Mouse (Mus musculus) CH12.LX (cell line): ENCODE data around the gene Slc2a10. TPM values are rescaled to one million over a fixed set of nuclear protein-coding genes. Genes with fewer than 3 reads are reported as not detected.

Source experiments
- DNase-seq: peaks from one replicate; pipeline ENCODE4 v3.0.0-alpha.2; 2013; ENCODE audit errors: extremely low read depth
- H3K27ac ChIP-seq: 2 replicates; pipeline ENCODE4 v1.5.1; 2012; ENCODE audit warnings: low read depth, mild to moderate bottlenecking, control low read depth, moderate library complexity; ENCODE audit not compliant: insufficient read depth
- H3K27me3 ChIP-seq: replicated peaks from 2 replicates; pipeline ENCODE3; 2012; ENCODE audit warnings: inconsistent platforms
- H3K36me3 ChIP-seq, 2 experiments: replicated peaks in 1 of 2; 2 replicates each; pipeline versions ENCODE3 to v1.6.1; 2012; ENCODE audit warnings: inconsistent platforms in 1 of 2, low read length in 1 of 2, mild to moderate bottlenecking in 1 of 2, mixed read lengths in 1 of 2, moderate library complexity in 1 of 2; ENCODE audit not compliant: control insufficient read depth in 1 of 2, insufficient read depth in 1 of 2
- H3K4me1 ChIP-seq, 2 experiments: 2 replicates each; pipeline ENCODE4 v1.6.1; 2012; ENCODE audit warnings: inconsistent platforms in 1 of 2, moderate library complexity in 1 of 2; ENCODE audit not compliant: insufficient read depth in 2 of 2, control insufficient read depth in 1 of 2
- H3K4me2 ChIP-seq: 2 replicates; pipeline ENCODE4 v1.6.1; 2012; ENCODE audit warnings: low read depth, mild to moderate bottlenecking, control low read depth; ENCODE audit not compliant: poor library complexity, insufficient read depth, severe bottlenecking
- H3K4me3 ChIP-seq, 3 experiments: fragments of 150-350 bp in 1 of 3; sonication (generic) in 1 of 3; replicated peaks in 1 of 3; 2 replicates each; pipeline versions ENCODE3 to v1.5.1; 2011 to 2012; ENCODE audit warnings: low read depth in 2 of 3, low read length in 2 of 3, mild to moderate bottlenecking in 2 of 3, moderate library complexity in 2 of 3, control low read depth in 1 of 3, improper control_type of control experiment in 1 of 3, inconsistent platforms in 1 of 3, mixed read lengths in 1 of 3; ENCODE audit not compliant: poor library complexity in 1 of 3
- H3K79me2 ChIP-seq: replicated peaks from 2 replicates; pipeline ENCODE4 v1.6.1; 2012; ENCODE audit warnings: mild to moderate bottlenecking, moderate library complexity; ENCODE audit not compliant: control insufficient read depth, poor library complexity, insufficient read depth, severe bottlenecking; ENCODE audit errors: extremely low read depth
- H3K9ac ChIP-seq: 2 replicates; pipeline ENCODE4 v1.6.1; 2012; ENCODE audit warnings: low read depth, mild to moderate bottlenecking, control low read depth, moderate library complexity; ENCODE audit not compliant: insufficient read depth
- H3K9me3 ChIP-seq: replicated peaks from 2 replicates; pipeline ENCODE3; 2012; ENCODE audit warnings: low read length, inconsistent platforms, mixed read lengths
- BHLHE40 ChIP-seq: IDR thresholded peaks from 2 replicates; pipeline ENCODE4 v1.6.1; 2011; ENCODE audit warnings: mild to moderate bottlenecking, low read depth, low read length, improper control_type of control experiment
- CHD1 ChIP-seq: IDR thresholded peaks from 2 replicates; pipeline ENCODE4 v1.6.1; 2012; ENCODE audit warnings: low read depth, low read length, improper control_type of control experiment, inconsistent platforms
- CHD2 ChIP-seq: IDR thresholded peaks from 2 replicates; pipeline ENCODE4 v1.6.1; 2011; ENCODE audit warnings: low read length, improper control_type of control experiment
- CTCF ChIP-seq, 2 experiments: IDR thresholded peaks in 1 of 2; conservative IDR thresholded peaks in 1 of 2; 2 replicates each; pipeline ENCODE4 v1.5.1; 2011 to 2012; ENCODE audit warnings: low read depth in 2 of 2, low read length in 2 of 2, improper control_type of control experiment in 1 of 2, inconsistent platforms in 1 of 2, mild to moderate bottlenecking in 1 of 2, moderate library complexity in 1 of 2
- ETS1 ChIP-seq: conservative IDR thresholded peaks from 2 replicates; pipeline ENCODE4 v1.6.1; 2012; ENCODE audit warnings: low read depth, mild to moderate bottlenecking, inconsistent platforms, low read length, improper control_type of control experiment, moderate library complexity
- IRF4 ChIP-seq: IDR thresholded peaks from 2 replicates; pipeline ENCODE4 v1.6.1; 2014; ENCODE audit warnings: low read depth, mild to moderate bottlenecking, inconsistent platforms, low read length, improper control_type of control experiment
- JUN ChIP-seq: IDR thresholded peaks from 2 replicates; pipeline ENCODE4 v1.6.1; 2011; ENCODE audit warnings: low read depth, mild to moderate bottlenecking, low read length, improper control_type of control experiment, moderate library complexity; ENCODE audit not compliant: insufficient read depth
- JUND ChIP-seq: conservative IDR thresholded peaks from 2 replicates; pipeline ENCODE4 v1.6.1; 2011; ENCODE audit warnings: low read depth, low read length, improper control_type of control experiment
- KAT2A ChIP-seq: IDR thresholded peaks from 2 replicates; pipeline ENCODE4 v1.6.1; 2012; ENCODE audit warnings: low read length, improper control_type of control experiment, inconsistent platforms; ENCODE audit not compliant: insufficient replicate concordance
- MAX ChIP-seq: IDR thresholded peaks from 2 replicates; pipeline ENCODE4 v1.6.1; 2011; ENCODE audit warnings: low read length, improper control_type of control experiment
- MAZ ChIP-seq: IDR thresholded peaks from 2 replicates; pipeline ENCODE4 v1.6.1; 2012; ENCODE audit warnings: low read depth, mild to moderate bottlenecking, inconsistent platforms, low read length, improper control_type of control experiment, moderate library complexity
- MEF2A ChIP-seq: IDR thresholded peaks from 2 replicates; pipeline ENCODE4 v1.6.1; 2014; ENCODE audit warnings: low read depth, mild to moderate bottlenecking, inconsistent platforms, low read length, improper control_type of control experiment, borderline replicate concordance
- MXI1 ChIP-seq: IDR thresholded peaks from 2 replicates; pipeline ENCODE4 v1.6.1; 2011; ENCODE audit warnings: mild to moderate bottlenecking, low read depth, low read length, improper control_type of control experiment
- MYC ChIP-seq: IDR thresholded peaks from 2 replicates; pipeline ENCODE4 v1.6.1; 2011; ENCODE audit warnings: low read depth, mild to moderate bottlenecking, improper control_type of control experiment, low read length
- PAX5 ChIP-seq: IDR thresholded peaks from 2 replicates; pipeline ENCODE4 v1.6.1; 2012; ENCODE audit warnings: low read length, inconsistent platforms, mixed read lengths
- RAD21 ChIP-seq: IDR thresholded peaks from 2 replicates; pipeline ENCODE4 v1.6.1; 2011; ENCODE audit warnings: low read depth, mild to moderate bottlenecking, low read length, improper control_type of control experiment, moderate library complexity
- RCOR1 ChIP-seq: conservative IDR thresholded peaks from 2 replicates; pipeline ENCODE4 v1.6.1; 2012; ENCODE audit warnings: low read depth, mild to moderate bottlenecking, inconsistent platforms, low read length, improper control_type of control experiment
- SIN3A ChIP-seq: IDR thresholded peaks from 2 replicates; pipeline ENCODE4 v1.6.1; 2012; ENCODE audit warnings: low read length, improper control_type of control experiment, inconsistent platforms
- TCF12 ChIP-seq: IDR thresholded peaks from 2 replicates; pipeline ENCODE4 v1.6.1; 2014; ENCODE audit warnings: low read depth, mild to moderate bottlenecking, inconsistent platforms, low read length, improper control_type of control experiment
- USF1 ChIP-seq: IDR thresholded peaks from 2 replicates; pipeline ENCODE4 v1.6.1; 2014; ENCODE audit warnings: low read depth, mild to moderate bottlenecking, inconsistent platforms, low read length, improper control_type of control experiment
- USF2 ChIP-seq: conservative IDR thresholded peaks from 2 replicates; pipeline ENCODE4 v1.6.1; 2011; ENCODE audit warnings: low read depth, low read length, improper control_type of control experiment
- ZMIZ1 ChIP-seq: IDR thresholded peaks from 2 replicates; pipeline ENCODE4 v1.6.1; 2012; ENCODE audit warnings: low read depth, mild to moderate bottlenecking, inconsistent platforms, low read length, improper control_type of control experiment
- ZNF384 ChIP-seq: IDR thresholded peaks from 2 replicates; pipeline ENCODE4 v1.6.1; 2012; ENCODE audit warnings: low read depth, low read length, improper control_type of control experiment, inconsistent platforms
- dilution Hi-C: fragments of 300-500 bp; cut with MboI; formaldehyde crosslinking; loops from 2 replicates; pipeline ENCODE4 v1.14.3; 2020; ENCODE audit warnings: low sequenced_read_pairs; ENCODE audit not compliant: extremely low pct_unique_long_range_greater_than_20kb, extremely low pct_ligation_motif_present
- in situ Hi-C: fragments of 300-500 bp; cut with MboI; formaldehyde crosslinking; loops from 3 replicates; pipeline ENCODE4 v1.14.3; 2019; ENCODE audit warnings: low sequenced_read_pairs, low pct_ligation_motif_present, low pct_unique_long_range_greater_than_20kb, mixed read lengths
- polyA plus RNA-seq: library from polyadenylated mRNA; unstranded; fragments of >175 nt; gene quantifications from 2 replicates; pipeline ENCODE4 v1.2.1, GENCODE M21; 2012; ENCODE audit warnings: low read depth; ENCODE audit not compliant: insufficient read length
- total RNA-seq, 2 experiments: library from RNA; depleted of rRNA; stranded (reverse); fragments of 300-350 nt in 1 of 2; fragments of >200 nt in 1 of 2; gene quantifications; 2 replicates each; pipeline ENCODE4 v1.2.3; 2012 to 2014

Slc2a10 gene
- total and polyA plus RNA-seq, 3 experiments = not detected

- in situ Hi-C loops (no loop called here), dilution Hi-C loops (no loop called here)
- Histone ChIP-seq H3K36me3 (peaks cover 12 to 15% of the 10 kb centered on the region in 2 experiments), H3K4me1 (peaks cover 3 to 17% of the 10 kb centered on the region in 2 experiments; a peak in 3 of 4 replicates), H3K27me3 (peaks cover 38% of the 10 kb centered on the region), H3K4me2 (no peak overlapping the region), H3K9ac (no peak overlapping the region), H3K79me2 (peaks cover 5% of the 10 kb centered on the region; the same call in 1 of the 2 replicates), H3K9me3 (peaks cover 12% of the 10 kb centered on the region), H3K27ac (no peak overlapping the region), H3K4me3 (no peak overlapping the region)
- DNase-seq = no peak
- TF ChIP-seq PAX5 = no peak
- TF ChIP-seq MYC = no peak
- no peak for TF ChIP-seq TCF12
- no peak for TF ChIP-seq JUND
- no peak for TF ChIP-seq MAX
- TF ChIP-seq ETS1 = no peak
- no peak for TF ChIP-seq USF2
- TF ChIP-seq MXI1 = no peak
- TF ChIP-seq MAZ = no peak
- TF ChIP-seq CHD2 = no peak
- TF ChIP-seq KAT2A = no peak
- TF ChIP-seq MEF2A = no peak
- TF ChIP-seq ZMIZ1 = no peak
- TF ChIP-seq USF1 = no peak
- no peak for TF ChIP-seq IRF4
- TF ChIP-seq SIN3A = no peak
Observed at GRCm38 (mm10) chr2:165494495-165494894, 9.1 kb upstream of the Slc2a10 start.

- dilution Hi-C loops = no loop called here
- Histone ChIP-seq H3K79me2 (peaks cover 5% of the 10 kb centered on the region; the same call in 1 of the 2 replicates), H3K4me3 (no peak overlapping the region), H3K9ac (no peak overlapping the region), H3K4me1 (peaks cover 3 to 17% of the 10 kb centered on the region in 2 experiments; a peak in 3 of 4 replicates), H3K27me3 (peaks cover 55% of the 10 kb centered on the region), H3K36me3 (no peaks in the 10 kb centered on the region), H3K4me2 (no peak overlapping the region), H3K27ac (no peak overlapping the region)
- in situ Hi-C loops = no loop called here
- DNase-seq = peak; percentile 33
- TF ChIP-seq ZNF384 = no peak
- peak; percentile 17 to 61; a peak in 2 of 4 replicates for TF ChIP-seq CTCF (conservative IDR thresholded peaks at IDR 0.05 in 1 of 2, IDR thresholded peaks at IDR 0.05 in 1 of 2; ENCODE audit: low read depth in 2 of 2, low read length in 2 of 2)
- no peak for TF ChIP-seq CHD1
- TF ChIP-seq BHLHE40 = no peak
- TF ChIP-seq USF1 = no peak
- TF ChIP-seq RAD21 = peak; percentile 37
- TF ChIP-seq JUN = no peak
- no peak for TF ChIP-seq RCOR1
- TF ChIP-seq ETS1 = no peak
- TF ChIP-seq, all 38 proteins: peak for 2
- H3K9me3 ChIP-seq = peaks cover 12% of the 10 kb centered on the region
Observed at GRCm38 (mm10) chr2:165496251-165496650, 7.3 kb upstream of the Slc2a10 start.
